Comparison of ENCODE assay signal across 19 mouse cellular contexts in the genomic region with DNA sequence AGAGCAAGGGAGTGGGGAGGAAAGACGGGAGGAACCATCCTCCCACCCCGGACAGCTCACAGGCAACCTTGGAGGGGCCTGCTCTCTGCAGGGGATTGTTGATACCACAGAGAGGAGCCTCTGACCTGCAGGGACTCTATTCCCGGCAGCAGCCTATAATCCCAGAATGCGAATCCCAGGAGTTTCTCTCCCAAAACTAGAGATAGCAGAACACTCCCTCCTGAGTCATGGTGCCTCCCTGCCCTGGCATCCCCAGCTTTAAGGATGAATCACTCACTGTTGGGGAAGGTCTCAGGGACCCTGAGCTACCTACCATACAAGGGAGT. TPM values are rescaled to one million over a fixed set of nuclear protein-coding genes. Genes with fewer than 3 reads are reported as not detected.
DNase-seq lines count a peak whose midpoint lies in the region; ATAC-seq and TF ChIP-seq lines count a peak whose summit lies in the region.
"Had no signal": no experiment of that assay in that cellular context is flagged by ENCODE, and none has a peak within 500 bp of the region (broad histone marks: within the 10 kb centered on the region; RNA-seq: fewer than 3 reads in every experiment).

No protein-coding gene starts in this region.

- H3K4me3 ChIP-seq in gastrocnemius, adult 2 months, result no peak overlapping the region; the same call in 1 of the 2 replicates
- H3K4me3 ChIP-seq in kidney, embryonic 15.5 days (replicated peaks), result no peak overlapping the region
- H3K4me3 ChIP-seq in C2C12 (ENCODE audit: insufficient read depth, poor library complexity, severe bottlenecking), result no peak overlapping the region
- no peak overlapping the region for H3K4me3 ChIP-seq in embryonic facial prominence, embryonic 15.5 days (replicated peaks)
- H3K4me3 ChIP-seq: hindbrain, embryonic 12.5 days; midbrain, embryonic 12.5 days; neural tube, embryonic 15.5 days had no signal

- intact Hi-C loops in gastrocnemius, adult 2 months (cut with DNase I), result no loop called here
- intact Hi-C loops in gastrocnemius, postnatal 36 days (cut with DNase I), result no loop called here

- WGBS in kidney, embryonic 15.5 days, result 21% methylated on average over 4 of the region's 4 CpGs
- 7% methylated on average over 4 of the region's 4 CpGs for WGBS in embryonic facial prominence, embryonic 15.5 days

- peaks cover 70% of the 10 kb centered on the region for H3K4me1 ChIP-seq in kidney, embryonic 15.5 days
- H3K4me1 ChIP-seq in embryonic facial prominence, embryonic 15.5 days, result peaks cover 49% of the 10 kb centered on the region

- H3K79me3 ChIP-seq in C2C12 (ENCODE audit: low read depth), result no peaks in the 10 kb centered on the region

- TF ChIP-seq CTCF in gastrocnemius, adult 2 months (IDR thresholded peaks at IDR 0.05), result no peak
- no peak for TF ChIP-seq CTCF in C2C12 (IDR thresholded peaks at IDR 0.05; ENCODE audit: control insufficient read depth, insufficient read depth, insufficient read length)

- peaks cover 59% of the 10 kb centered on the region for H3K27me3 ChIP-seq in kidney, embryonic 15.5 days
- no peaks in the 10 kb centered on the region for H3K27me3 ChIP-seq in C2C12 (ENCODE audit: control insufficient read depth, insufficient read depth, insufficient read length)
- H3K27me3 ChIP-seq in embryonic facial prominence, embryonic 15.5 days, result peaks cover 54% of the 10 kb centered on the region

- no peaks in the 10 kb centered on the region for H3K9me3 ChIP-seq in kidney, embryonic 15.5 days (replicated peaks)
- no peaks in the 10 kb centered on the region for H3K9me3 ChIP-seq in embryonic facial prominence, embryonic 15.5 days (replicated peaks)
- H3K9me3 ChIP-seq: hindbrain, embryonic 12.5 days; midbrain, embryonic 12.5 days; neural tube, embryonic 15.5 days had no signal

- no peak for ATAC-seq in kidney, embryonic 15.5 days (replicated peaks; ENCODE audit: low FRiP score)
- no peak for ATAC-seq in embryonic facial prominence, embryonic 15.5 days (ENCODE audit: insufficient number of reproducible peaks, low FRiP score, low TSS enrichment, low read depth)

- peak overlapping the region; percentile 23 for H3ac ChIP-seq in C2C12 (ENCODE audit: control insufficient read depth, insufficient read length, low read depth)

- no peak for DNase-seq in gastrocnemius, adult 2 months
- no peak for DNase-seq in gastrocnemius, postnatal 36 days
- no peak for DNase-seq in kidney, adult 9 months
- no peak for DNase-seq in thymus, postnatal 36 days
- no peak for DNase-seq in frontal cortex, postnatal 14 days (ENCODE audit: low spot score in 2 of 2)
- DNase-seq: cerebellum, adult 11-12 months; cerebellum, postnatal 25 days; gastrocnemius, postnatal 10 days; kidney, postnatal 25 days; layer of hippocampus, adult 9-11 months; lung, adult 18-20 months; right cerebral cortex, adult 18-20 months had no signal

- H3K36me3 ChIP-seq in kidney, embryonic 15.5 days, result no peaks in the 10 kb centered on the region
- no peaks in the 10 kb centered on the region for H3K36me3 ChIP-seq in C2C12 (ENCODE audit: control insufficient read depth, insufficient read depth)
- no peaks in the 10 kb centered on the region for H3K36me3 ChIP-seq in embryonic facial prominence, embryonic 15.5 days
- H3K36me3 ChIP-seq: hindbrain, embryonic 12.5 days; midbrain, embryonic 12.5 days; neural tube, embryonic 15.5 days had no signal

- no peaks in the 10 kb centered on the region for H3K79me2 ChIP-seq in C2C12 (ENCODE audit: control insufficient read depth, insufficient read depth)

- H3K9ac ChIP-seq in kidney, embryonic 15.5 days, result no peak overlapping the region
- H3K9ac ChIP-seq in embryonic facial prominence, embryonic 15.5 days, result no peak overlapping the region
- H3K9ac ChIP-seq: hindbrain, embryonic 12.5 days; midbrain, embryonic 12.5 days; neural tube, embryonic 15.5 days had no signal

- peak overlapping the region; percentile 37; the same call in 1 of the 2 replicates for H3K4me2 ChIP-seq in kidney, embryonic 15.5 days
- peak overlapping the region; percentile 35 for H3K4me2 ChIP-seq in embryonic facial prominence, embryonic 15.5 days (replicated peaks)
- H3K4me2 ChIP-seq: midbrain, embryonic 12.5 days; neural tube, embryonic 15.5 days had no signal

- H3K27ac ChIP-seq in gastrocnemius, adult 2 months, result peak overlapping the region; percentile 63; the same call in 1 of the 2 replicates
- peak overlapping the region; percentile 34; the same call in 1 of the 2 replicates for H3K27ac ChIP-seq in kidney, embryonic 15.5 days
- H3K27ac ChIP-seq in embryonic facial prominence, embryonic 15.5 days (replicated peaks), result peak overlapping the region; percentile 71
- H3K27ac ChIP-seq: hindbrain, embryonic 12.5 days; macrophage; midbrain, embryonic 12.5 days; neural tube, embryonic 15.5 days had no signal

TF ChIP-seq in C2C12, 6 proteins besides CTCF, POLR2A, EP300 and RAD21:
- TF ChIP-seq FOSL1 (IDR thresholded peaks at IDR 0.05; ENCODE audit: insufficient read depth, low read length, poor library complexity, severe bottlenecking) (no peak), USF1 (IDR thresholded peaks at IDR 0.05; ENCODE audit: low read depth) (no peak), MAX (IDR thresholded peaks at IDR 0.05) (no peak), MYOG (IDR thresholded peaks at IDR 0.05; ENCODE audit: control insufficient read depth, extremely low read depth, insufficient read length) (no peak), CEBPB (IDR thresholded peaks at IDR 0.05; ENCODE audit: low read depth) (no peak)

RNA-seq across cellular contexts. Expression of gene Wnt4, which starts 6.1 kb away (rescaled TPM):
- 10 to 100 TPM in 1 of 2 experiments, 1 to 10 TPM in 1; 9.2 to 13.0 TPM for total RNA-seq in gastrocnemius, adult 2 months (2021)
- total RNA-seq in gastrocnemius, postnatal 36 days (2021), result 1 to 10 TPM; 5.7 to 9.8 TPM
- 10.6 and 10.9 TPM in 2 replicates for polyA plus RNA-seq in kidney, embryonic 15.5 days (2015; fragmentation: Nextera tagmentation; extraction: Ambion mirVana)
- polyA plus RNA-seq in C2C12 (2012; fragmentation: generic; extraction: Trizol), result 3.3 TPM
- polyA plus RNA-seq in embryonic facial prominence, embryonic 15.5 days (2015; fragmentation: Nextera tagmentation; extraction: Ambion mirVana), result 11.6 and 12.9 TPM in 2 replicates
- polyA plus RNA-seq: macrophage had no signal
